Mouse (Mus musculus): ENCODE data around the gene Ubtd2.

- TF ChIP-seq CTCF (conservative IDR thresholded peaks at IDR 0.05; ENCODE audit: low read length) (no peak), NANOG (IDR thresholded peaks at IDR 0.05; ENCODE audit: borderline replicate concordance, low read length) (no peak), POU5F1 (IDR thresholded peaks at IDR 0.05; ENCODE audit: borderline replicate concordance, low read length) (no peak)
Measured at GRCm38 (mm10) chr11:32550102-32550501, 94.9 kb downstream of the Ubtd2 start.
